Mouse (Mus musculus): ENCODE measurements around the gene Med25.
A peak's percentile ranks its signal among the peaks of the same experiment; 100 is the strongest.
"Not testable (repeated sequence)": the region's sequence is repeated elsewhere in the genome, so short reads cannot be mapped to it uniquely, and the experiment has no call there.

The Med25 gene

GRCm38 (mm10) chr7:44893197-44893596 is 685 bp upstream of the Med25 start:
- no peak for DNase-seq (ENCODE audit: low read depth, low spot score)

- no peak for DNase-seq (ENCODE audit: low read depth, low spot score)
Observed at GRCm38 (mm10) chr7:44891611-44892010, 901 bp downstream of the Med25 start.

- DNase-seq (ENCODE audit: low read depth, low spot score) = no peak
Observed at GRCm38 (mm10) chr7:44890737-44891136, 1.8 kb downstream of the Med25 start.

- no peak for DNase-seq (ENCODE audit: low read depth, low spot score)
Observed at GRCm38 (mm10) chr7:44890180-44890579, 2.3 kb downstream of the Med25 start.

- no peak for DNase-seq (ENCODE audit: low read depth, low spot score)
Observed at GRCm38 (mm10) chr7:44888256-44889105, 4.0 kb downstream of the Med25 start.

- DNase-seq (ENCODE audit: low read depth, low spot score) = no peak
Observed at GRCm38 (mm10) chr7:44886964-44887363, 5.5 kb downstream of the Med25 start.

- DNase-seq (ENCODE audit: low read depth, low spot score) = no peak
Observed at GRCm38 (mm10) chr7:44884637-44885036, 7.9 kb downstream of the Med25 start.

- DNase-seq (ENCODE audit: low read depth, low spot score) = no peak
Observed at GRCm38 (mm10) chr7:44883036-44883435, 9.5 kb downstream of the Med25 start.

- DNase-seq (ENCODE audit: low read depth, low spot score) = no peak
Observed at GRCm38 (mm10) chr7:44877833-44878232, 14.7 kb downstream of the Med25 start.

- not testable (repeated sequence) for DNase-seq (ENCODE audit: low read depth, low spot score)
Observed at GRCm38 (mm10) chr7:44871774-44872173, 20.7 kb downstream of the Med25 start.

GRCm38 (mm10) chr7:44871181-44871580 is 21.3 kb downstream of the Med25 start:
- DNase-seq (ENCODE audit: low read depth, low spot score) = no peak

- DNase-seq (ENCODE audit: low read depth, low spot score) = no peak
Observed at GRCm38 (mm10) chr7:44870614-44871013, 21.9 kb downstream of the Med25 start.

- DNase-seq (ENCODE audit: low read depth, low spot score) = peak; percentile 42
Observed at GRCm38 (mm10) chr7:44869697-44870528, 22.6 kb downstream of the Med25 start, which contains the start of gene Ptov1. Gene Ptov1, minus strand, starts transcription at chr7:44869788.

- no peak for DNase-seq (ENCODE audit: low read depth, low spot score)
Observed at GRCm38 (mm10) chr7:44868919-44869696, 23.4 kb downstream of the Med25 start.

- DNase-seq (ENCODE audit: low read depth, low spot score) = no peak
Observed at GRCm38 (mm10) chr7:44868465-44868864, 24.0 kb downstream of the Med25 start.

- DNase-seq (ENCODE audit: low read depth, low spot score) = no peak
Observed at GRCm38 (mm10) chr7:44867802-44868201, 24.7 kb downstream of the Med25 start.

- no peak for DNase-seq (ENCODE audit: low read depth, low spot score)
Observed at GRCm38 (mm10) chr7:44867010-44867702, 25.4 kb downstream of the Med25 start.

- DNase-seq (ENCODE audit: low read depth, low spot score) = no peak
Observed at GRCm38 (mm10) chr7:44866276-44867009, 26.1 kb downstream of the Med25 start.

- DNase-seq (ENCODE audit: low read depth, low spot score) = no peak
Observed at GRCm38 (mm10) chr7:44864595-44865542, 27.6 kb downstream of the Med25 start.

Measured in c-Kit-negative CD71-positive TER-119-positive erythroid progenitor cells, embryonic 14.5 days (primary cell).